Mouse (Mus musculus): ENCODE measurements around the gene Amy1. TPM values are rescaled to one million over a fixed set of nuclear protein-coding genes. Genes with fewer than 3 reads are reported as not detected.
"Not testable (repeated sequence)": the region's sequence is repeated elsewhere in the genome, so short reads cannot be mapped to it uniquely, and the experiment has no call there.

Gene Amy1
- 10 to 100 TPM in 3 of 4 experiments, 1 to 10 TPM in 1; 9.9 to 13.2 (median 11.5) TPM for total RNA-seq (2022)

DNA sequence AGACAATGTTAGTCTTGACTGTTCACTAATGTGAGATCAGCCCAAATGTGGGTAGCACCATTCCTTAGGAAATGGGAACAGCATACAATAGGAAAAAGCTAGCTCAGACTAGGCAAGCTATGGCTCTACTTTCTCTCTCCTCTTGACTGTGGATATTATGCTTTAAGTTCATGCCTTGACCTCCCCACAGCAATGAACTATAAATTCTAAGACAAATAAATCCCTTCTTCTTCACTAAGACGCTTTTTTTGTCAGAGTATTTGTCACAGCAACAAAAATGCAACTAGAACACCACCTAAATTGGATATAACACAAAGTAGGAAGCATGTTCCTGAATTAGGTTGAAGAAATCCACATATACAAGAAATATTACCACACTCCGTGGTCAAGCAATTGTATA lies at the start of gene Amy1:
Gene Amy1 (minus strand): TSS at position 101 of the 400 bp plus-strand sequence.
- no peak for DNase-seq (ENCODE audit: low spot score)

DNA sequence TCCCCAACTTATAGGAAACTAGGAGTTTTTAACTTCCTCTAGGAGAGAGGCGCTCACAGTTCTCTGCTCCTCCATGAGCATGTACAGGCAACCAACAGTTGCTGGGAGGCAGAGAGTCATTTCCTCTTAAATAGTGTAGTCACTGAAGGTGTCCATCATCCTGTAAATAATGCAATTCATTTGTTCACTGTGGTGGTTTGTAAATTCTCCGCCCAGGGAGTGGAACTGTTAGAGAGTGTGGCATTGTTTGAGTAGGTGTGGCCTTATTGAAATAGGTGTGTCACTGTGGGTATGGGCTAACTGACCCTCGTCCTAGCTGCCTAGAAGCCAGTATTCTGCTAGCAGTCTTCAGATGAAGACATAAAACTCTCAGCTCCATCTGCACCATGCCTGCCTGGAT lies 47.8 kb upstream of the Amy1 start:
- DNase-seq (ENCODE audit: low spot score), result no peak

DNA sequence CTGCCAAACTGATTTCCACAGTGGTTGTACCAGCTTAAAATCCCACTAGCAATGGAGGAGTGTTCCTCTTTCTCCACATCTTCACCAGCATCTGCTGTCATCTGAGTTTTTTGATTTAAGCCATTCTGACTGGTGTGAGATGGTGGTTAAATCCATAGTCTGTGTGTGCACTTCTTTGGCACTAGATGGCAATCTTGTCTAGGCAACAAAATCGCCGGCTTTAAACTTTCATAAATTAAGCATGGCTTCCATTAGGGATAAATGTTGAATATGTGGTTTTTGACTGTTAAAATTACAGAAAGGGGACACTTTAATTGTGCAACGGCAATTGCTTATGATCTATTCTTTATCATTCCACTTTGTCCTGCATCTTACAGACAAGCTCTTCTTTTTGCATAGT lies 44.9 kb upstream of the Amy1 start:
- DNase-seq (ENCODE audit: low spot score), result not testable (repeated sequence)

- DNase-seq (ENCODE audit: low spot score), result no peak
These were observed 33.0 kb upstream of the Amy1 start for GRCm38 (mm10) chr3:113639545-113639944.

DNA sequence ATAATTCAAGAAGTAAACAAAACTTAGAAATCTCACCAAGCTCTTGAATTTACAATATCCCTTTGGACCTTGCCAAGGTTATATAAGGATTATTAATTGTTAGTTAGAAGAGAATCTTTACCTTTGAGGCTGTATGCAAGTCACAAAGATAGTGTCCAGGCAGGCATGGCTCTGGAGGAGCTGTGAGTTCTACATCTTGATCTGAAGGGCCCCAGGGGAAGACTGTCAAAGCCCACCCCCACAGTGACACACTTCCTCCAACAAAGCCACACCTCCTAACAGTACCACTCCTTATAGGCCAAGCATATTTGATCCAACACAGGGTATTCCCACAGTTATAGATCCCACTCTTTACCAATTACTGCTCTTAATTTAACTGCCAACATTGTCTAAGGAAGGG lies 27.7 kb upstream of the Amy1 start:
- DNase-seq (ENCODE audit: low spot score), result no peak

DNA sequence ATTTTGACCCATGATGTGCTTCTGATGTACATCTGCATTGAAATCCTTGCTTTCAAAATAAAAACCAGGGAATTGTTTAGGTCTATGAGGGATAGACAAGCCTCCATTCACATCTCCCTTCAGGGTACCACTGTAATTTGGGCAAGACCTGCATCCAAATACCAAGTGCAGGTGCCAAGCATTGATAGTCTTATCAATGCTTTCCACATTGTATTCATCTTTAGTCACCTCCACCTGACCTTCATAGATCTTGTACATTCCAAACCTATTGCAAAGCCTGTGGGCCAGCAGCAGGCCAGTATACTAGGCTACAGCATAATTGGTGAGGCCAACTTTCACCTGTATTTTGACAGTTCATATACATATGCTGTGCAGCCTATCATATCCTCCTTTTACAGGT lies 25.1 kb upstream of the Amy1 start:
- DNase-seq (ENCODE audit: low spot score), result no peak

DNA sequence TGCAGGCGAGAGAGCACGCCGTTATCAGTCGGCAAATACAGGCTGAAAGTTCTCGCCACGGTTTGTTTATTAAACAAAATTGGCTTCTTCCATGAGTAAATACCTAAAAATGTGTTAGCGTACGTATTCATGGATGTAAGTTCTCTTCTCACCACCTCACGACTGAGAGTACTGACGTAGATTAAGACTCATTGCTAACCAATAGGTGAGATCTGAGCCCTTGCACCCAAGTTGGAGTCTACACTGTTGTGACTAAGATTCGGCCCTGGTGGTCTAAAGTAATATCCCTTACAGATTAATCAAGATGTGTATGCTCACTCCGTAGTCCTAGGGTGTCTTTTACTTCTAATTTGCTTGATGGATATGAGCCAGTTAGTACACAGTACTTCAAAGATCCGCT lies 24.1 kb upstream of the Amy1 start:
- no peak for DNase-seq (ENCODE audit: low spot score)

GRCm38 (mm10) chr3:113629606-113630359 lies 23.3 kb upstream of the Amy1 start, which contains the start of gene Rnpc3:
Gene Rnpc3 (minus strand): TSS chr3:113630149.
- peak; percentile 97 for DNase-seq (ENCODE audit: low spot score)

- DNase-seq (ENCODE audit: low spot score), result no peak
These were observed 15.7 kb downstream of the Amy1 start for GRCm38 (mm10) chr3:113590844-113591243.

DNA sequence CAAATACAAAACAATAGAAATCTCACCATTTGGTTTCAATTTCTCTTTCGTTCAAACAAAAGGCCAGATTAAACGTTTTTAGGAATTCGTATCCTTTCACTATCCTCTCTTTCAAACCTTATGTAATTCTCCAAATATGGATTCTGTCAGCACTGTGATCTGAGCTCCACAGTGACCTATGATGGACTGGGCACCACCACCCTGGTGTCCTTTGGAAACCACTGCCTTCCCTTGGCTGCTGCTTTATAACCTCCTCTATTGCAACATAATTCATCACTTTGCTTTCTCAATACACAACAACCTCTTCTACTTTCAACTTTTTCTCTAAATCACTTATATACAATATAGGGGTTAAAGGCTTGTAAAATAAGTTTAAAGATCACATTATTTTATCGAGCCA lies 31.9 kb downstream of the Amy1 start:
- no peak for DNase-seq (ENCODE audit: low spot score)

DNA sequence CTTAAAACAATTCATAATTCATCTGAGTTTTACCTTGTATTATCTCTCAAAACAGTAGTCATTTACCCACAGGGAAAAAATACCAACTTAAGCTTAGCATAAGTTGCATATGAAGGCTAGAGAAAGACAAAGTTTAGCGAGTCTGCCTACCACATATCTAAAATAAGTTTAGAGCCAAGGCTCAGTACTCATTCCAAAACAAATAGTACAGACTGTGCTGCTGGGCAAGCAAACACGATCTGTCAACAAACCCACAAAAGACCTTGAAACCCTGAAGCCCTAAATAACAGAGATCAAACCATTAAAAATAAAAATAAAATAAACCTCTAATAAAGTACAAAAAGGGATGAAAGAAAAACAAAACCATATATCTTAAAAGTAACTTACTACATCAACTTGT lies 32.4 kb downstream of the Amy1 start:
- DNase-seq (ENCODE audit: low spot score), result peak; percentile 9

GRCm38 (mm10) chr3:113572158-113572557 lies 34.3 kb downstream of the Amy1 start:
- DNase-seq (ENCODE audit: low spot score), result no peak

DNA sequence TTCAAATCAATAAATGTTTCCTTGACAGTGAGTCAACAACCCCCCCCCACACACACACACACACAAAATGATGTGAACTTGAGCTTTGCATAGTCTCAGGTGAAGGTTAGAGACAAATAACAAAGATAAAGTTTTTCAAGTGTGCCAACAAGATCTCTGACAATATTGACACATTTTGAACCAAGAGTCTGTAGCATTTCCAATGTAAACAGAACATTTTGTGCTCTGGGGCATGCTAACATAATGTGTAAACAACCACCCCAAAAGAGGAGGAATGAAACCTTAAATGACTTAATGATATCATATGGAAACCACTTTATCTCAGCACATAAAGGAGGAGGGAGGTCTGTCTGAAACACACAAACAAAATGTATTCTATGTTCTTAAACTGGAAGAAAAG lies 66.8 kb downstream of the Amy1 start:
- no peak for DNase-seq (ENCODE audit: low spot score)

GRCm38 (mm10) chr3:113532328-113532727 lies 74.2 kb downstream of the Amy1 start, which contains the start of gene Amy2a1:
Gene Amy2a1 (minus strand): TSS chr3:113532428.
- DNase-seq (ENCODE audit: low spot score), result not testable (repeated sequence)

Other genes starting within 250 kb of the Amy1 start
- gene Amy2a1, start 74.3 kb downstream of the Amy1 start, total RNA-seq (2022), result not detected
- 10 to 100 TPM in 1 of 4 experiments, 1 to 10 TPM in 3; 6.4 to 10.1 (median 9.3) TPM for gene Rnpc3, start 23.4 kb upstream of the Amy1 start, total RNA-seq (2022)

Measured in heart, adult 8-10 months (tissue).